Mouse (Mus musculus) common myeloid progenitor, adult 5-6 weeks (primary cell): ENCODE measurements around the gene Zmynd11. TPM values are rescaled to one million over a fixed set of nuclear protein-coding genes. Genes with fewer than 3 reads are reported as not detected.
A peak's percentile ranks its signal among the peaks of the same experiment; 100 is the strongest.

ENCODE experiments used
- ATAC-seq: replicated peaks from 2 replicates; pipeline ENCODE4 v1.8.0; 2016; ENCODE audit warnings: low read depth, mild to moderate bottlenecking, moderate TSS enrichment, inconsistent platforms; ENCODE audit not compliant: poor library complexity, severe bottlenecking
- total RNA-seq: library from RNA; stranded (forward); fragments of 200-1000, 187-1606 nt; gene quantifications from 2 replicates; pipeline ENCODE4 v1.2.3, GENCODE M21; 2017

The Zmynd11 gene
- total RNA-seq, 1 experiment from 2014 or later = 70.0 TPM

DNA sequence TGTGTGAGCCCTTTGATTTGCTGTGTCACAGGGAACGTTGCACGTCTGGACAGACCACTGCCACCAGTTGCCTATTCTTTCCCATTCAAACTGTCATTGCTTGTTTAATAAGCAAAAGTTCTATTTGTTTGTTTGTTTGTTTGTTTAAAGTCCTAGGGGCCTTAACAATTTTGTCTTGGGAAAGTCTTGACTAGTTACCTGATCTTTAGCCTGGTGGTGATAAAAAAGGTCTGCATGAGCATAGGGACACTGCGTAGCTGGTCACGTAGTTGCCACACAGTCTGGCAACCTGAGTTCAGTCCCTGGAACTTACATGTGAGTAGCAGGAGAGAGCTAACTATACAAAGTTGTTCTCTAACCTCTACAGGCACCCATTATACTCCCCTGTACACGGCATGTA lies 95.9 kb downstream of the Zmynd11 start:
- ATAC-seq = no peak

DNA sequence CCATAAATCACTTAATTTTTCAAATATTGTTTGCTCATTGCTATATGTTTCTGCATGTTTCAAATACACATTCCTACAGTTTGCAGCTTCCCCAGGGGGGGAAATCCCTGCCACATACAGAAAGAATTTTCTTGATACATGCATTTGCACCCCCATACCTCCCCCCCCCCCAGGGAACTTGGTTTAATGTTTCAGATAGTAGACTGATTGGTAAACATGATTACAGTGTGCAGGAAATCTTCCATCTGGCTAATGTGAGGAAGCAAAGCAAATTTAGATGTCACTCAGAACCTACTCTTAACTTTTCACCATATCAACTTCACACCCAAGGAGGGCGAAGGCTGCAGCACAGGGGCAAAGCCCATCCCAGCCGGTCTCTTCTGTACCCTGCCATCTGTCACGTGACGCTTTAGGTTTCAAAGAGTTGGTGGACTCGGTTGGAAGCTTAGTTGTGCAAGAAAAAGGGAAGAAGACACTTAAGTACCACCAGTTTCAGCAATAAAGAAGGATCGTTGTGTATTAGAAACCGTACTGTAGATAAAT lies 97.1 kb downstream of the Zmynd11 start:
- no peak for ATAC-seq

DNA sequence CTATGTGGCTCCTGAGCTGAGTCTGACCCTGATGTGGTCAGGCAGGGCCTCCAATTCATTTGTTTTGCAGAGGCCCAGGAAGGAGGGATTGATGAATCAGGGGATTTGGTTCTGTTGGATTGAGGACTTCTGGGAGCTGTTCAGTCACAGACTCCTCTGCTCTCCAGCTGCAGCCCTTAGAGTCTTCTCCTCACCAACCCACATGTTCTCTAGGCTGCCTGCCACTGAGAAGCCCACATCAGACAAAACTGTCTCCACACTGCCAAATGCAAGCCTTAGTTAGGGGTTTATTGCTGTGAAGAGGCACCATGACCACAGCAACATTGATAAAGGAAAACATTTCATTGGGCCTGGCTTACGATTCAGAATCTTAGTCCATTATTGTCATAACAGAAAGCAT lies 101.5 kb downstream of the Zmynd11 start:
- no peak for ATAC-seq

DNA sequence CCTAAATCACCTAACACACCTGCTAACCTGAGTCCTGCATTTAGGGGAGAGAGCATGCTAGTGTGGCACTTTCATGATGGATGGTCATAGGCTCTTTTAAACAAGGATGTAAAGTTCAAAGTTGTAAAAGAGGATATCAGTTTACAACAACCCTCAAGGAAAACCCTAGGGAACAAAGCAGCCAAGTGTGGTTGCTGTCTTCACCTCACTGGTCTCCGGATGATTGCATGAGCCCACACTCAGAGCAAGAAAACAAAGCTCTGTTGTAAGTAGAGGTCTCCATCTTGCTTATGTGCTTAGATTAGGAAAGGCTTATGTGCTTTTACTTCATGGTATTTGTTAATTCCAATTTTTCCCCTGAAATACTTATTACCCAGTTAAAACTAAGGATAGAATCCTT lies 104.4 kb downstream of the Zmynd11 start:
- ATAC-seq = no peak

DNA sequence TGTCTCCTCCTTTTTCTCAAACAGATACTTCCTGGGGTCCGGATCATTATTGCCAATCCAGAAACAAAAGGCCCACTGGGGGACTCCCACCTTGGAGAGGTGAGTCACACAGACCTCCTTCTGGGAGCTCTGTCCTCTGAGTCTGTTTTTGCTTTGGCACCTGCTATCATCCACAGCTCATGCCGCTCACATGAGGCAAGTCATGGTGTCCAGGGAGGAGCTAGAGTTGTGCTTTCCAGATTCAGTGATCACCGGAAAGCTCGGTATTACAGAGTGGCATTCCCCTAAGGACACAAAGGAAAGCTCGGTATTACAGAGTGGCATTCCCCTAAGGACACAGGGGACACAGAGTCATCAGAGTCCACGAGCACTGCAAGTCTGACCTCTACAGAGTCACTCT lies 108.5 kb downstream of the Zmynd11 start:
- no peak for ATAC-seq

DNA sequence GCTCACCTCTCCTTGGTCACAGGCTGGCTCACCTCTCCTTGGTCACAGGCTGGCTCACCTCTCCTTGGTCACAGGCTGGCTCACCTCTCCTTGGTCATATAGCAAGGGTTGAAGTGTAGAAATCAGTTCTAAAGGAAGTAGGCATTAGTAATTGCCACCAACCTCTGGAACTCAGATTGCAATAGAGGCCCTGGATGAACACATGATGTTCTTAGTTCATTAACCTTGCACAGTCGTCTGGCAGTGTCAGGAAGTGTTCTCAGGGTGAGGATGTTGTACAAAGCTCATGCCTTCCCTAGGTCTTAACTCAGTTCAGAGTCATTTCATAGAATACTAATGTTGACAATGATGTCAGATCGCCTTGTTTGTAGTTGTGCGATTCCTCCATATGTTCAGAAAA lies 112.1 kb downstream of the Zmynd11 start:
- no peak for ATAC-seq

DNA sequence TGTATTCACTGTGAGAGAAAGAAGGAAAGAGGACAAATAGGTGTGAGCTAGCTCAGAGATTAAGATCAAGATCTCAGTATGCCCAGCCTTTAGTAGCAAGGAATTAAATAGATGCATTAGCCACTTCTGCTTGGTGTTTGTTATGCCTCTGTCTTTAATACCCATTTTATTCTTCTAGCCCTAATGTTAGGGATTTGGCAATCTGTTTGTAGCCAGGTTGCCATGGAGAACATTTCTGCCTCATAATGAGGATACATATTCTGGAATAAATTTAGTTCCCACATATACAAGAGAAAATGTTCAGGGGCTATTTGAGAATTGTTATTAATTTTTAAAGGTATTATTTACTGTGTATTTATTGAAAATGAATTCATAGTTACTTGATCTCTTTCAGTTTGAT lies 114.5 kb downstream of the Zmynd11 start:
- no peak for ATAC-seq

DNA sequence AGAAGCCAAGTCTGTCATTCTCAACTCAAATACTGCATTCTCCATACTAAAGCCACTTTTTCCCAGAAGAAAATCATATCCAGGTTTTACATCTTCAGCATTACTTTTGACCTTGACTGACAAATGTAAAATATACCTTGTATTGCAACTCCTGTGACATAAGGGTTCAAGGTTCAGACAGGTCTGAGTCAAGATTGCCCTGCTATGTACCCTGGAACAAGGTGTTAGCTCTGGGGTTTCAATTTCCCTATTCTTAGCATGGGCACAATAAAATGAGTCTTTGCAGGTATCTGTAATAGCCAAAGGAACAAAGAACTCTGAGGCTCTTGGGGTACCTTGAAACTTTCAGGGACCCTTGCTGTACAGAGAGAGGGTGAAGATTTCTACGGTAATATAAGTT lies 115.2 kb downstream of the Zmynd11 start:
- no peak for ATAC-seq

DNA sequence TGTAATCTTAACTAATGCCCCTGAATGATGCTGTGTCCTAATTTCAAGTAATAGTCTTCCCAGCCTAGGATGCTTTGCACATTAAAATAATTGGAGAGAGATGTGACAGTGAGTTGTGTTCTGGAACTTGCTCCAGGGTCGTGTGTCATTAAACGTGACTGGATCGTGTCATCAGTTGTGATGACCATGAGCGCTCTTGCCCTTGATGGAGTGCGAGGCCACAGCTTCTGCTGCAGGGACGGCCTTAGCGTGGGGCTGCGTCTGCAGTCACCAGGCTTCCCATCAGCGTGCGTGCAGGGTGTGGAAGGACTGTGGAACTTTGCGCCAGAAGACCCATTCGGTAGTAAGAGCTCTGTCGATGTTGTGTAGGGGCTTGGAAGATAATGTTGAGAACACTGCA lies 116.4 kb downstream of the Zmynd11 start:
- no peak for ATAC-seq

DNA sequence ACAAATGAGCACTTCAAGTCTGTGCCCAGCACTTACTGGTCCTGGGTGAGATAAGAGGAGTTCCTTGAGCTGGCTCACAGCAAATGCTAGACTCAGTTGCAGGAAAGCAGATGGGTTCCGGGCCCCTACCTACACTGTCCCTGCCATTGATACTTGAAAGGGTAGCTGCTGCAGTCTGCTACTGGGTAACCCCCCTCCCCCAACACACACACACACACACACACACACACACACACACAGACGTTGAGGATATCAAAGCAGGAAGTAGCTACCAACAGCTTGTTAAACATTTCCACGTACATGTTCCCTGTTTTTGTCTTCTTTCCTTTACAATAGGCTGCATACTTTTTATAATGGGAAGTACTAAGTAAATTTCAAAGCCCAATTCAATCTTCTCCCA lies 127.2 kb downstream of the Zmynd11 start:
- ATAC-seq = no peak

DNA sequence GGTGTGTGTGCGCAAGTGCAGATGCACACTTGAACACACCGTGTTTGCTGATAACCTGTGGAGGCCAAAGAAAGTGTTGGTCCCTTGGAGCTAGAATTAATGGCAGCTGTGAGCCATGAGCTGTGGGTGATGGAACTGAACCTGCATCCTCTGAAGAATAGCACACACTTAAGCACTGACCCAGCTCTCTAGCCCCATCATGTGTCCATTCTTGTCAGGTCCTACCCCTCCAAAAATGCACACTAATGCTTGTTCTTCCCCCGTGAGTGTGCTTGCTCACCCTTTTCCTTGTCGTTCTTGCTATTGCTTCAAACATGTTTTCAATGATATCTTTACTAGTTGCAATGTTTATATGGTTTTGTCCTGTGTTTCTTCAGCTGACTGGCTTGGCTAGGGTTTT lies 128.6 kb downstream of the Zmynd11 start:
- ATAC-seq = peak; percentile 93

DNA sequence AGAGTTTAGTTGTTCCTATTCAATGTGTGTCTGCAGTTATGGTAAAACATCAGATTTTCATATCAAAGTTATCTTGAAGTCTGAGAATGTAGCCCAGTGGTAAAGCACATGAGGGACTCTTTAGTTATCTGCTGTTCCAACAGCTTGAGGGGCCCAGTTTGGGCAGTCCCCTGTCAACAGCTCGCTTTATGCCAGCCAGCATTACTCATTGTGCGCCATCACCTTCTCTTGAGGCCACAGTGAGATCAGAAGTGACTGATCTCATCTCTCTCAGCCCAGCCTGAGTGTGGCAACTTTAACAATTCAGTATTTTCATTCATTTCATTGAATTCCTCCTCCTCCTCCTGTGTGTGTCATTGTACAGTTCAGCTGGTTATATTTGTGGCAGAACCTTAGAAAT lies 129.2 kb downstream of the Zmynd11 start:
- no peak for ATAC-seq
